Mouse (Mus musculus): ENCODE data around the gene Lyrm2. TPM values are rescaled to one million over a fixed set of nuclear protein-coding genes. Genes with fewer than 3 reads are reported as not detected.
A peak's percentile ranks its signal among the peaks of the same experiment; 100 is the strongest.

Lyrm2 gene
- polyA plus RNA-seq, 1 experiment from 2014 or later: 102 TPM

DNA sequence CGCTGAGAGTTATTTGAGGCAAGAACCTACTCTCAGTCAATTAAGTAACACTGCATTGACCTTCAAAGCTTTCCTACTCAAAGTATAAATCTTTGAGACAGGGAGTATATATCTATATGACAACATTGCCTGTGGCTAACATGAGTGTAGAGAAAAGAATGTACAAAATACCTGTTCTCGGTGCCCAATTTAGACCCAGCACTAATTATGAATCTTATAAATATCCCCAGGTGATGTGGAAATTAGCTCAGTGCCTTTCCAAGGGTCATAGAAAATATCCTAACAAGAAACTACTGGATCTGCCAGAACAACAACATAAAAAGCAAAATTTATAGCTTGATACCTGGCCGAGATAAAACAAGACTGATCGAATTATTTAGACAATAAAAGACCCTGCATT, 1.1 kb upstream of the Lyrm2 start:
- WGBS: 93% methylated on average over 4 of the region's 4 CpGs
- Histone ChIP-seq H3K36me3 (ENCODE audit: control insufficient read depth, insufficient read depth, low read length) (0 out of 2 replicates have a peak, but pooled peaks cover 7% of the 10 kb centered on the region), H3K4me1 (ENCODE audit: control insufficient read depth, insufficient read depth, low read length) (peaks cover 6% of the 10 kb centered on the region; the same call in 1 of the 2 replicates)

DNA sequence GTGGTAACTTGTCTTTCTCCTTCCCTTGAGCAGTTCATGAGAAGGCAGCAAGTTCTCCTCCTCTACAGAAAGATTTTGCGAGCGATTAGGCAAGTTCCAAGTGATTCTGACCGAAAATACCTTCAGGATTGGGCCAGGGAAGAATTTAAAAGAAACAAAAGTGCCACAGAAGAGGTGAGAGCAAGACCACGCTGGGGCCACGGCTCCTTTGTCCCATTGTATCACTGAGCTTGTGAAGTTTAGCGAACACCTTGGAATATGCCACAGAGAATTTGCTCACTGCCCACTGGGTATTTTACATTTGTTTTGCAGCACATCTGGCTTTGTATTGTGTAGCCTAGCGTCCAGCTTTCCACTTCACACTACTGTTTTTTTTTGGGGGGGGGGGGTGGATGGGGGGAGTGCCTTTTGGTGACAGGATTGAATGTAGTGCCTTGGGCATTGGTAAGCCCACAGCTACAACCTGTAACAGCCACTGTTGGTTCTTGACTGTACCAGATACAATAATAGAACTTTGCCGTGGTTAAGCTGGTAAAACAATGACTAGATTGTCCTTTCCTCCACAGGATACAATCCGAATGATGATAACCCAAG, 621 bp downstream of the Lyrm2 start:
- H3K4me2 ChIP-seq (ENCODE audit: low read depth, low read length): peak overlapping the region; percentile 57
- DNase-seq (ENCODE audit: low spot score): no peak
- H3K4me1 ChIP-seq (ENCODE audit: control insufficient read depth, insufficient read depth, low read length): peaks cover 6% of the 10 kb centered on the region; the same call in 1 of the 2 replicates
- H3K27me3 ChIP-seq (replicated peaks; ENCODE audit: control insufficient read depth, insufficient read depth, low read length): no peaks in the 10 kb centered on the region
- 5% methylated on average over 9 of the region's 9 CpGs for WGBS
- peak overlapping the region; percentile 89 for H3K9ac ChIP-seq (ENCODE audit: low read depth, low read length)
- H3K9me3 ChIP-seq (ENCODE audit: control insufficient read depth, low read length): no peaks in the 10 kb centered on the region
- peak overlapping the region; percentile 75 for H3K4me3 ChIP-seq (ENCODE audit: low read depth, low read length)
- H3K36me3 ChIP-seq (ENCODE audit: control insufficient read depth, insufficient read depth, low read length): 0 out of 2 replicates have a peak, but pooled peaks cover 7% of the 10 kb centered on the region
- H3K27ac ChIP-seq (replicated peaks; ENCODE audit: low read depth, low read length): peak overlapping the region; percentile 98
- ATAC-seq (ENCODE audit: low read depth): peak; percentile 50; the same call in 1 of the 2 replicates

More for the DNA sequence above, 1.1 kb upstream of the Lyrm2 start:
- no peak overlapping the region for H3K27ac ChIP-seq (replicated peaks; ENCODE audit: low read depth, low read length)
- no peak for DNase-seq (ENCODE audit: low spot score)
- no peaks in the 10 kb centered on the region for H3K9me3 ChIP-seq (ENCODE audit: control insufficient read depth, low read length)
- ATAC-seq (ENCODE audit: low read depth): no peak
- no peak overlapping the region for H3K4me3 ChIP-seq (ENCODE audit: low read depth, low read length)
- H3K9ac ChIP-seq (ENCODE audit: low read depth, low read length): no peak overlapping the region
- no peak overlapping the region for H3K4me2 ChIP-seq (ENCODE audit: low read depth, low read length)
- no peaks in the 10 kb centered on the region for H3K27me3 ChIP-seq (replicated peaks; ENCODE audit: control insufficient read depth, insufficient read depth, low read length)

DNA sequence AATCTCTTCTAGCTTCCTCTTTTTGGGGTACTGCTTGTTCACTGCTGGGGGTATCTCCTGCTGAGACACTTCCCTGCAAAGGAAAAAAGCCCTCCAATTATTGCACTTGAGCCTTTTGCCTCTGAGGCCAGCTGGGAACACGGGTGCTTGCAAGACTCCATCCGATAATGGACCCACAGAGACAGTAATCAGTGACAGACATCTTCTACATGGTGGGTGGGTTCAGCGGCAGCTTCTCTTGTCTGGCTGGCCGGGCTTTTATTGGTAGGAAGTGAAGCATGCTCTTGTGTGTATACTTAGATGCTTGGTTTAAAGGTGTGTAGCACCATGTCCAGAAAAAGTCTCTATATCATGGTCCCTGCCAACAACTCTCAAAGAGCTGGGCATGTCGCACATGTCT, 17.4 kb downstream of the Lyrm2 start:
- Histone ChIP-seq H3K4me3 (ENCODE audit: low read depth, low read length) (no peak overlapping the region), H3K4me1 (ENCODE audit: control insufficient read depth, insufficient read depth, low read length) (no peaks in the 10 kb centered on the region), H3K27me3 (replicated peaks; ENCODE audit: control insufficient read depth, insufficient read depth, low read length) (no peaks in the 10 kb centered on the region), H3K4me2 (ENCODE audit: low read depth, low read length) (no peak overlapping the region), H3K27ac (replicated peaks; ENCODE audit: low read depth, low read length) (no peak overlapping the region), H3K9ac (ENCODE audit: low read depth, low read length) (no peak overlapping the region), H3K9me3 (ENCODE audit: control insufficient read depth, low read length) (no peaks in the 10 kb centered on the region), H3K36me3 (ENCODE audit: control insufficient read depth, insufficient read depth, low read length) (no peaks in the 10 kb centered on the region)
- no peak for DNase-seq (ENCODE audit: low spot score)
- 65% methylated on average over 5 of the region's 5 CpGs for WGBS
- ATAC-seq (ENCODE audit: low read depth): no peak

DNA sequence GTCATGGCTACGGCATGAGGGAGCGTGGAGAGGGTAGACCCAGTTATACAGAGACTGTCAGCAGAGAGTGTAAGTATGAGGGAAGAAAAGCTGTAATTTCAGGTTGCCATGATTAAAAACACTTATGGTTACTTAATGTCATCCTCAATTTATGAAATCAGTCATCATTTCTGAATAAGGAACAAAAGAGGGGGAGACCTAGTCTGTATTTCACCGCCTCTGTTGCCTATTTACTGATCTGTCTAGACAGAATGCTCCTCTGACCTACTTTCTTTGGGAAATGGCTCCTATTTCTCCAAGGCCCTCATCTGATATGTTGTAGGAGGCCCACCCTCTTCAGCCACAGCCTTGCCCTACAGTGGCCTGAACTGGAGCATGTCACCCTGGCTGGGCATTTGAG, 20.6 kb downstream of the Lyrm2 start:
- 85% methylated on average over 3 of the region's 3 CpGs for WGBS

DNA sequence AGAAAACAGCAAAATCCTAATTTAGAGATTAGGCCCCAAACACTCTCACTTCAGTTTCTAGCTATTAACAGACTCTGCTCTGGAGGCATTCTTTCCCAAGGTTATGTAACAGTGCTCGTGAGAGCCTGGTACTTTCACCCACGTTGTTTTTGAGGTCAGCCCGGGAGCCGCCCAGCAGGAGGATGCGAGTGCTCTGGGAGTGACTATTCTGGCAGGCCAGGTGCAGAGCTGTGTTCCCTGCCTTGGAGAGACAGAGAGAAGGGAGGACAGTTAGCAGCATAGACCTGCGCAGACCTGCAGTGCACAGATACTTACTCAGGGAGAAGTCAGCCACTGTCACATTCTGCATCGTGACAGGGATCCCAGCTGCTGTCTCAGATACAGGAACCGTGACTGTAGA, 24.2 kb downstream of the Lyrm2 start:
- no peak for ATAC-seq (ENCODE audit: low read depth)
- H3K9me3 ChIP-seq (ENCODE audit: control insufficient read depth, low read length): no peaks in the 10 kb centered on the region
- H3K9ac ChIP-seq (ENCODE audit: low read depth, low read length): no peak overlapping the region
- H3K4me2 ChIP-seq (ENCODE audit: low read depth, low read length): no peak overlapping the region
- no peaks in the 10 kb centered on the region for H3K36me3 ChIP-seq (ENCODE audit: control insufficient read depth, insufficient read depth, low read length)
- WGBS: 58% methylated on average over 8 of the region's 8 CpGs
- H3K27me3 ChIP-seq (replicated peaks; ENCODE audit: control insufficient read depth, insufficient read depth, low read length): no peaks in the 10 kb centered on the region
- H3K27ac ChIP-seq (replicated peaks; ENCODE audit: low read depth, low read length): no peak overlapping the region
- H3K4me1 ChIP-seq (ENCODE audit: control insufficient read depth, insufficient read depth, low read length): no peaks in the 10 kb centered on the region
- no peak for DNase-seq (ENCODE audit: low spot score)
- H3K4me3 ChIP-seq (ENCODE audit: low read depth, low read length): no peak overlapping the region

More for the DNA sequence above, 20.6 kb downstream of the Lyrm2 start:
- Histone ChIP-seq H3K9ac (ENCODE audit: low read depth, low read length) (no peak overlapping the region), H3K27ac (replicated peaks; ENCODE audit: low read depth, low read length) (no peak overlapping the region), H3K4me2 (ENCODE audit: low read depth, low read length) (no peak overlapping the region), H3K4me1 (ENCODE audit: control insufficient read depth, insufficient read depth, low read length) (no peaks in the 10 kb centered on the region), H3K4me3 (ENCODE audit: low read depth, low read length) (no peak overlapping the region), H3K36me3 (ENCODE audit: control insufficient read depth, insufficient read depth, low read length) (no peaks in the 10 kb centered on the region), H3K27me3 (replicated peaks; ENCODE audit: control insufficient read depth, insufficient read depth, low read length) (no peaks in the 10 kb centered on the region), H3K9me3 (ENCODE audit: control insufficient read depth, low read length) (no peaks in the 10 kb centered on the region)
- no peak for DNase-seq (ENCODE audit: low spot score)
- no peak for ATAC-seq (ENCODE audit: low read depth)

DNA sequence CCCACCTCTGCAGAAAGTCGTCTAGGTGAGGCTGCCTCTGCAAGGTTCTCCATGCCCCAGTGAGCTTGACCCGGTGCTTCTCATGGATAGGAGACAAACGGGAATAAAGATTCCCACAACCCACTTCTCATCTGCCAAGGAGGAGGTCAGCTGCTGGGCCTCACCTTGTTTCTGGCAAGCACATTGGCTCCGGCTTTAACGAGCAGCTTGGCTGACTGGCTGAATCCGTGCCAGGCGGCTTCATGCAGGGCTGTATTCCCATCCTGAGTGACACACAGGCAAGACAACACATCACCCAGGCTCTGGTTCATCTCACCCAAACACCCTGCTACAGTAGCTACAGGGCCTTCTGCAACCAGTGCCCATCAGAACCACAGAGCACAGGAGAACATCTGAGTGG, 26.9 kb downstream of the Lyrm2 start:
- WGBS: 63% methylated on average over 7 of the region's 7 CpGs
- Histone ChIP-seq H3K9me3 (ENCODE audit: control insufficient read depth, low read length) (no peaks in the 10 kb centered on the region), H3K36me3 (ENCODE audit: control insufficient read depth, insufficient read depth, low read length) (no peaks in the 10 kb centered on the region), H3K4me1 (ENCODE audit: control insufficient read depth, insufficient read depth, low read length) (no peaks in the 10 kb centered on the region), H3K27me3 (replicated peaks; ENCODE audit: control insufficient read depth, insufficient read depth, low read length) (no peaks in the 10 kb centered on the region), H3K4me2 (ENCODE audit: low read depth, low read length) (no peak overlapping the region), H3K27ac (replicated peaks; ENCODE audit: low read depth, low read length) (no peak overlapping the region), H3K4me3 (ENCODE audit: low read depth, low read length) (no peak overlapping the region), H3K9ac (ENCODE audit: low read depth, low read length) (no peak overlapping the region)
- ATAC-seq (ENCODE audit: low read depth) (no peak), DNase-seq (ENCODE audit: low spot score) (no peak)

DNA sequence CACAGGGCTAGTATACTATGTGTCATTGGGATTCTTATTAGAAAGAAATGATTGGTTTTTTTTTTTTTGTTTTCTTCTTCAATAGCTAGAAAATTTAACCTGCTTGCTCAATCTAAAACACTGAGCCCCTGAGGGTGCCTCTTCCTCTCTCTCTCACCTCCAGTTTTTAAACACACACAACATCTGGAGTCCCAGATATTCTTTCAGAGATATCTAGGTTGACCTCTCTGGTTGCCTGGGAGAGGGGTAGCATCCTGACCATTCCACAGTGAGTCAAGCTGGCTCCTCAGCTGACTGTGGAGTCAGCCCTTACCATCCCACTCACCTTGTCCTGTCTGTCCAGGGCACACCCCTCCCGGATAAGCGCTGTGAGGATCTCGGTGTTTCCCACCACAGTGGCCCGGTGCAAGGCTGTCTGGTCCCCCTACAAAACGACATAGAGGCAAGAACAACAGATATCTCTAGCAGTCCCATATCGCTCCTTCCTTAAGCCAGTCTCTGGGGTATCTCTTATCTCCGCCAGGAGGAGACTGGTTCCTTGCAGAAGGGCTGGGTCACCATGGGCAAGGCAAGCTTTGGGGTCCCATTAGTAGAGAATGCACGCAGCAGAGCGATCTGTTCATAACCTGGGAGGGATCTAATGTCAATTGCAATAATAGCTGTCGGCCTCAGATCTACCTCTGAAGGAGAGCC, 28.5 kb downstream of the Lyrm2 start:
- Histone ChIP-seq H3K36me3 (ENCODE audit: control insufficient read depth, insufficient read depth, low read length) (no peaks in the 10 kb centered on the region), H3K27ac (replicated peaks; ENCODE audit: low read depth, low read length) (no peak overlapping the region), H3K4me1 (ENCODE audit: control insufficient read depth, insufficient read depth, low read length) (no peaks in the 10 kb centered on the region), H3K4me3 (ENCODE audit: low read depth, low read length) (no peak overlapping the region), H3K9ac (ENCODE audit: low read depth, low read length) (no peak overlapping the region), H3K9me3 (ENCODE audit: control insufficient read depth, low read length) (no peaks in the 10 kb centered on the region), H3K27me3 (replicated peaks; ENCODE audit: control insufficient read depth, insufficient read depth, low read length) (no peaks in the 10 kb centered on the region), H3K4me2 (ENCODE audit: low read depth, low read length) (no peak overlapping the region)
- ATAC-seq (ENCODE audit: low read depth) (no peak), DNase-seq (ENCODE audit: low spot score) (no peak)
- 79% methylated on average over 10 of the region's 10 CpGs for WGBS

DNA sequence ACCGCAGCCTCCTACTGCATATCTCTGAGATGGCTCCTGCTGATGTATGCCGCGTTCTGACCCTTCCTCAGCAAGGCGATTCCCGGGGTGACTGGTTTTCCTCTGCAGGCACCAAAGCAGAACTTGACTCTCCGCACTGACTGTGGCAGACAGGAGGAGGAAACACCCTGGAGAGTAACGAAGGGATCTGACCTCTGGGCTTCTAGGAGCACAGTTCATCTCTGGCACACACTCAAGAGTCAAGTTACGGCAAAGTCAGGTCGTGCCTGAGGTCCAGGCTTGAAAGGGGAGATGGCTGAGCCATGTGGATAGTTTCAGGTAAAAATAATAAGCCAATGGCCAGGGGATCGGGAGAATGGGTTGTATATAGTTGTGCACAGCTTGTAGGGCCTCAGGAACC, 29.3 kb downstream of the Lyrm2 start:
- H3K36me3 ChIP-seq (ENCODE audit: control insufficient read depth, insufficient read depth, low read length): no peaks in the 10 kb centered on the region
- no peak overlapping the region for H3K9ac ChIP-seq (ENCODE audit: low read depth, low read length)
- ATAC-seq (ENCODE audit: low read depth) (no peak), DNase-seq (ENCODE audit: low spot score) (no peak)
- no peaks in the 10 kb centered on the region for H3K4me1 ChIP-seq (ENCODE audit: control insufficient read depth, insufficient read depth, low read length)
- H3K4me3 ChIP-seq (ENCODE audit: low read depth, low read length): no peak overlapping the region
- 46% methylated on average over 10 of the region's 10 CpGs for WGBS
- H3K27me3 ChIP-seq (replicated peaks; ENCODE audit: control insufficient read depth, insufficient read depth, low read length): no peaks in the 10 kb centered on the region
- H3K27ac ChIP-seq (replicated peaks; ENCODE audit: low read depth, low read length): no peak overlapping the region
- H3K9me3 ChIP-seq (ENCODE audit: control insufficient read depth, low read length): no peaks in the 10 kb centered on the region
- H3K4me2 ChIP-seq (ENCODE audit: low read depth, low read length): no peak overlapping the region

Measured in embryonic facial prominence, embryonic 14.5 days (tissue).